Mouse (Mus musculus) T-helper 2 cell (primary cell): Measurements from ENCODE around the gene Epb41l2.

Experiments used
- in situ Hi-C: fragments of 300-600 bp; cut with MboI, MseI; formaldehyde crosslinking; loops from one replicate; pipeline ENCODE4 v1.15.1; 2025; ENCODE audit warnings: high pct_unique_total_duplicates

The Epb41l2 gene

GRCm38 (mm10) chr10:25365158-25365557, 5.6 kb downstream of the Epb41l2 start:
- in situ Hi-C loops, result loop anchor here (10.0 kb wide), 1 partner anchor 980 kb away; no protein-coding TSS in a partner anchor

GRCm38 (mm10) chr10:25365708-25366107, 6.1 kb downstream of the Epb41l2 start:
- in situ Hi-C loops, result loop anchor here (10.0 kb wide), 1 partner anchor 979 kb away; no protein-coding TSS in a partner anchor

DNA sequence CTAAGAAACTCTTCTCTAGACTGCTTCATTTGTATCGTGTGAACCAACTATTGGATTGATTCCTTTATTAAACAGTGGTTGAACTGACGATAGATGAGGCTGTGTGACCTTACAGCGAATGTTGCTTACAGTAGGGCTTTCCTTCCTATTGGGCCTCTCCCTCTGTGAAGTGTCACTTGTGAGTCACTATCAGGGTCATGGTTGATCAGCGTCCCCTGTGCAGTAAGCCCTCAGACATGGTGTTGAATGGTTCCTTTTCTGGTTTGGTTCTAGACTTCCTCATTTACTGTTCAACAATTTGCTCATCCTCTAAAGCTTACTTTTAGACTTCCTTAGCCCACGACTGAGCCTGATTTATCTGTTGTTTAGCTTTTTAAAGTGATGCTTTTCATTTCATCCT, 7.1 kb downstream of the Epb41l2 start:
- in situ Hi-C loops, result loop anchor here (10.0 kb wide), 1 partner anchor 978 kb away; no protein-coding TSS in a partner anchor

- in situ Hi-C loops, result loop anchor here (10.0 kb wide), 1 partner anchor 976 kb away; no protein-coding TSS in a partner anchor
Observed at GRCm38 (mm10) chr10:25368928-25369327, 9.3 kb downstream of the Epb41l2 start.

DNA sequence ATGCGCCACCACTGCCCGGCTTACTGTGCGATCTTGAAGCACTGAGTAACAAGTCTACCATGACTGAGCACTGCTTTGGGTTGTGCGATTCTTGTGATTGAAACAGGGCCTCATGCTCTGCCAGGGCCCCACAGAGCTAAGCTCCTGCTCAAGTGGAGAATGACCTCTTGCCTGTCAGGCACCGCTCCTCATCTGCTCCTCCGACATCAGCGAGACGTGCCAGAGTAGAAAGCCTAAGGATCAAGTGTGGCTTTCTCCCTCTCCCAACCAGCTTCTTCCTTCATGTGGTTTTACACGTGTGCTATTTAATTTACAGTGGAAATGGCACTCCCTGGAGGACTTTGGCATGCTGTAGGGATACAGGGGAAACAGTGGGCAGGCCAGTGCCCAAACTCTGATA, 10.1 kb downstream of the Epb41l2 start:
- in situ Hi-C loops, result loop anchor here (10.0 kb wide), 1 partner anchor 975 kb away; no protein-coding TSS in a partner anchor

DNA sequence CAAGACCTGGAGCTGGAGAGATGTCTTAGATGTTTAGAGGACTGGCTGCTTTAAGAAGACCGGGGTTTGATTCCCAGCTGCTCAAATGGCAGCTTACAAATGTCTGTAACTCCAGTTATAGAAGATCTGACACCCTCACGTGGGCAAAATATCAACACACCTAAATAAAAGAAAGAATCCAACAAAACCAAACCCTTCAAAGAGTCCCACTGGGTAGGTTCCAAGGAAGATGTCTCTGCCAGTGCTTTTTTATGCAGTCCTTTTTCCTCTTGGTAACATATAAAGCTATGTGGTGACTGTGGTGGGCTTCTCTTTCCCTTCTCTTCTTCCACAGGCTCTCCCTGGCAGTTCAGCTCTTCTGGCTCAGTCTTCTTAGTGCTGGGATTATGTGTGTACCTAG, 11.7 kb downstream of the Epb41l2 start:
- in situ Hi-C loops, result no loop called here

GRCm38 (mm10) chr10:25371915-25372371, 12.3 kb downstream of the Epb41l2 start:
- in situ Hi-C loops, result no loop called here

DNA sequence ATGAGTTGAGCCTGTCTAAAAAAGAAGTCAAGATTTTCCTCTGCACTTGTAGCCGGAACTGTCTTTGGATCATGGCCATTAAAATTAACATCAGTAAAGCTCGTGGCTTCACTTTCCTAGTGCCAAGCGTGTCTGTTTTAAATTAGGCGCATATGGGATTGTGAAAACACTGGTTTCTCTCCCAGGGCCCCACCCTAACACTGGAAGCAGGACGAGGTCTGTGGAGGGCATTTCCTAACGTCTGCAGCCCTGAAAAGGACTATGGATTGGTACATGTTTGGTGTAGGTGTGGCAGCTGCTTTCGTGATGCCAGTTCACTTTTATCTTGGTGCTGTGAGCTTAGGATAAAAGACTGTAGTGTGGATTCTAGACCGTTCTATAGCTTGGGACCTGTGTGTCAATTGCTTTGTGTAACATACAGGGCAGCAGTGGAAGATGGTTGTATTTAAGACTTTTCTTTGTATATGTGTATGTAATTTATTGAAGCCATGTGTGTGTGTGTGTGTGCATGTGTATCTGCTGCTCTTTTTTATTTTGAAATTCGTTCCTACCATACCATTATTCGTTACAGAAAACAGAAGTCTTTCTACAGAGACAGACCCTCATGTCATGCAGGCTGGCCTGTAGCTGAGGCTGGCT, 13.0 kb downstream of the Epb41l2 start:
- in situ Hi-C loops, result no loop called here

GRCm38 (mm10) chr10:25375036-25375435, 15.4 kb downstream of the Epb41l2 start:
- in situ Hi-C loops, result no loop called here

- in situ Hi-C loops, result no loop called here
Observed at GRCm38 (mm10) chr10:25380746-25381481, 21.3 kb downstream of the Epb41l2 start.

GRCm38 (mm10) chr10:25381951-25382350, 22.4 kb downstream of the Epb41l2 start:
- in situ Hi-C loops, result no loop called here

- in situ Hi-C loops, result no loop called here
Observed at GRCm38 (mm10) chr10:25383171-25383570, 23.6 kb downstream of the Epb41l2 start.

DNA sequence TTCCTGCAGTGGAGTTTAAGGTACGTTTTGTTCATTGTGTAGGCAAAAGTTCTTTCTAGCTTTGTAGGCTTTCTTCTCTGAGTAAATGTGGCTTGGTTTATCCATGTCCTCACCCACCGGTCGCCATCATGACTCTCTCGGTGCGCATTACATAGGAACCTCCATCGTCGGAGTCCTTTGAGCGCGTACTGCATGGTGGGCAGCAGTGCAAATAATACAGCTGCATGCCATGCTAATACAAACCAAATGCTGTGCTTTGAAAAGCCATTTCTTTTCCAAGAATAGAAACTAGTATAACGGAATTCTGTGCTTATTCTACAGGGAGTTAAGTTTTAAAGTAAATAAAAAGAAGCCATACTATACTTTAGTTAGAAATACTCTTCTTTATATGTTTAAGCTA, 24.8 kb downstream of the Epb41l2 start:
- in situ Hi-C loops, result no loop called here

GRCm38 (mm10) chr10:25385811-25386580, 26.4 kb downstream of the Epb41l2 start:
- in situ Hi-C loops, result no loop called here

GRCm38 (mm10) chr10:25386868-25387267, 27.3 kb downstream of the Epb41l2 start:
- in situ Hi-C loops, result no loop called here

GRCm38 (mm10) chr10:25387268-25387667, 27.7 kb downstream of the Epb41l2 start:
- in situ Hi-C loops, result no loop called here

DNA sequence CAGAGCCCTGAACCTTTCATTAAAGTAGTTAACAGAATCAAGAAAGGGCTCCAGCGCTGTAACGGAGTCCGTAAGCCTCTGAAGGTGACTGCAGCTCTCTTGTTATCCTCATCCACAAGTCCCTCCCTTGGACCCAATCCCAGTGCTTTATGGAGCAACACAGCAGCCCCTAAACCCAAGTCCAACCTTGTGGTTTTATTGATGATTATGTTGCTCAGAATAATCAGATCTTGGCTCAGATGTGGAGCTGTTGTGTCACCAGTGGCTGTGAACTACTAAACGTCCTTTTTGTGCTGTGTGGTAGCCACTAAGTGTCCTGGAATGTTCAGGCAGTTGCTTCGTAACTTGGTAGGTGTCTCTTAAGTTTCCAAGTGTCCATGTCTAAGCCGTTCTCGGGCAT, 33.2 kb downstream of the Epb41l2 start:
- in situ Hi-C loops, result no loop called here

DNA sequence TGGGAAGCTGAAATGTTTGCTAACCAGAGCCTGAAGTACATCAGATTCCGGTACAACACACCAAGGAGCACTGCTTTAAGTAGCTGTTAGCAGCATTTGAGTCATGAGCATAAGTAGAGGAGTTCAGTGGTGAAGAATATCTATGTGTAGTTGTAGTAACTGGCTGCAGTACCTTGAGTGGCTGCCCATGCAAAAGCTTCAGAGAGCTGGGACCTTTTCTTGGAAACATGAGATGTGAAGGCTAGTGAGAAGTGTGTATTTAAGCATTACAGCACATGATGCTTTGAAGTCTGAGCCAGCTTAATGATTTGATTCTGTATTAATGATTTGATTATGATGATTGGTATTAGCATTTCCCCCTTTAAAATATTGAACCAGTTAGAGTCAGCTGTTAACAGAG, 34.1 kb downstream of the Epb41l2 start:
- in situ Hi-C loops, result no loop called here

DNA sequence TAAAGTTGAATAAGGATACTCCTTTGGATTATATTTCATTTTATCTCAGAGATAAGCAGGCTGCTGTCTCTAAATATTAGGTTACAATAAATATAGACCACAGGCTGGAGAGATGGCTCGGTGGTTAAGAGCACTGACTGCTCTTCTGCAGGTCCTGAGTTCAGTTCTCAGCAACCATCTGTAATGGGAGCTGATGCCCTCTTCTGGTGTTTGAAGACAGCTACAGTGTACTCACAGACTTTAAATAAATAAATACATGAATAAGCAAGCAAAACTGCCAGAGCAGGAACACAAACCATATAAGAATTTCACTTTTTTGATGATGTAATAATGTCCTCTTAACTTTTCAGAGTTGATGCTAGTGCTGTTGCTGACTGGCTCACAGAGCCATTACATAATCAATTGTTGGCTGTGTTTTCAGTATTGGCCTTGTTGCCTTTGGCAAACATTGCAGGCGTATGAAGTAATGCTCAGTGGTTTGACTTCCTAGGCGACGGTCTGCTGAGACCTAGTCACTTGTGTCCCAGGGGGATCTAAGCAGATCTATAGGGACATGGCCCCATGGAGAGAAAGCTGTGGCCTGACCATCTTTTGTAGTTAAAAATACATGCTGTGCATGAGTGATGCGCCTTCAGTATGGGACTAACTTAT, 35.8 kb downstream of the Epb41l2 start:
- in situ Hi-C loops, result no loop called here

GRCm38 (mm10) chr10:25396859-25397258, 37.3 kb downstream of the Epb41l2 start:
- in situ Hi-C loops, result no loop called here
